Mouse (Mus musculus) CD8-positive naive resting alpha-beta T cell, adult 2 months (primary cell): ENCODE results near the gene Olfr1416.

Experiments used
- DNase-seq, 2 experiments: peaks; one replicate each; pipeline ENCODE4 v3.0.0; 2022; ENCODE audit warnings: low read depth in 2 of 2, low spot score in 2 of 2

The Olfr1416 gene

GRCm38 (mm10) chr1:92432791-92433190, 52.1 kb downstream of the Olfr1416 start:
- DNase-seq = no peak

GRCm38 (mm10) chr1:92432098-92432497, 52.8 kb downstream of the Olfr1416 start:
- no peak for DNase-seq

GRCm38 (mm10) chr1:92431420-92431819, 53.5 kb downstream of the Olfr1416 start:
- DNase-seq = no peak

- no peak for DNase-seq
Observed at GRCm38 (mm10) chr1:92430991-92431390, 53.9 kb downstream of the Olfr1416 start.
